Mouse (Mus musculus) hindbrain, postnatal 0 days (tissue): ENCODE results near the gene Eif2b4. TPM values are rescaled to one million over a fixed set of nuclear protein-coding genes. Genes with fewer than 3 reads are reported as not detected.
A peak's percentile ranks its signal among the peaks of the same experiment; 100 is the strongest.
"Not testable (repeated sequence)": the region's sequence is repeated elsewhere in the genome, so short reads cannot be mapped to it uniquely, and the experiment has no call there.

ENCODE experiments used
- ATAC-seq: fragments of 200-750 bp; cut with Nextera tagmentation; 2 replicates; pipeline ENCODE4 v1.8.0; 2017; ENCODE audit warnings: mild to moderate bottlenecking, moderate TSS enrichment, moderate library complexity
- DNase-seq: peaks from one replicate; pipeline ENCODE4 v3.0.0-alpha.2; 2015; ENCODE audit warnings: low spot score
- H3K27ac ChIP-seq: fragments of 300-500 bp; sonication (generic); 2 replicates; pipeline ENCODE4 v1.5.1; 2014; ENCODE audit warnings: mild to moderate bottlenecking
- H3K27me3 ChIP-seq: fragments of 300-500 bp; sonication (generic); 2 replicates; pipeline ENCODE4 v1.6.1; 2014; ENCODE audit warnings: low read length, mixed read lengths; ENCODE audit not compliant: insufficient read depth
- H3K36me3 ChIP-seq: fragments of 300-500 bp; sonication (generic); 2 replicates; pipeline ENCODE4 v1.6.1; 2014; ENCODE audit warnings: low read length, mixed read lengths; ENCODE audit not compliant: insufficient read depth
- H3K4me1 ChIP-seq: fragments of 300-500 bp; sonication (generic); 2 replicates; pipeline ENCODE4 v1.6.1; 2014; ENCODE audit warnings: antibody characterized with exemption, low read length, mixed read lengths; ENCODE audit not compliant: insufficient read depth
- H3K4me2 ChIP-seq: fragments of 300-500 bp; sonication (generic); 2 replicates; pipeline ENCODE4 v1.6.1; 2014; ENCODE audit warnings: low read depth, mild to moderate bottlenecking, low read length, moderate library complexity, mixed read lengths
- H3K4me3 ChIP-seq: fragments of 300-500 bp; sonication (generic); 2 replicates; pipeline ENCODE4 v1.5.1; 2014; ENCODE audit warnings: low read length
- H3K9ac ChIP-seq: fragments of 300-500 bp; sonication (generic); replicated peaks from 2 replicates; pipeline ENCODE4 v1.6.1; 2014; ENCODE audit warnings: mild to moderate bottlenecking, low read length, moderate library complexity, mixed read lengths
- H3K9me3 ChIP-seq: fragments of 300-500 bp; sonication (generic); 2 replicates; pipeline ENCODE4 v1.6.1; 2016; ENCODE audit warnings: low read length, mixed read lengths
- CTCF ChIP-seq: IDR thresholded peaks from 2 replicates; pipeline ENCODE4 v1.5.1; 2016; ENCODE audit warnings: antibody characterized with exemption, control low read depth, low read depth
- WGBS: fragments of 180-500 bp; shearing (Covaris S2); extraction: QIAGEN DNeasy Blood & Tissue Kit; methylation state at CpG from one replicate; pipeline ENCODE4 v1.1.7; 2014; 5-methylcytosine and 5-hydroxymethylcytosine counted together
- polyA plus RNA-seq: library from polyadenylated mRNA; unstranded; fragments of >200 nt; fragmentation: Nextera tagmentation; extraction: Ambion mirVana; gene quantifications from 2 replicates; pipeline ENCODE4 v1.2.1, GENCODE M21; 2015
- total RNA-seq: library from RNA; depleted of rRNA; stranded (reverse); fragments of >200 nt; gene quantifications from 2 replicates; pipeline ENCODE4 v1.2.3, GENCODE M21; 2014

Eif2b4 gene
- total and polyA plus RNA-seq, 2 experiments from 2014 or later = 31.7 to 78.1 TPM

- 15% methylated on average over 11 of the region's 11 CpGs for WGBS
- H3K9ac ChIP-seq = peak overlapping the region; percentile 93
- peak; percentile 84 for DNase-seq
- peak overlapping the region; percentile 84 for H3K4me2 ChIP-seq
- H3K36me3 ChIP-seq = no peaks in the 10 kb centered on the region
- peak; percentile 69 for TF ChIP-seq CTCF
- peak; percentile 54 for ATAC-seq
- H3K4me3 ChIP-seq = peak overlapping the region; percentile 94
- no peaks in the 10 kb centered on the region for H3K4me1 ChIP-seq
- no peaks in the 10 kb centered on the region for H3K27me3 ChIP-seq
- no peaks in the 10 kb centered on the region for H3K9me3 ChIP-seq
- H3K27ac ChIP-seq = peak overlapping the region; percentile 96
Observed at GRCm38 (mm10) chr5:31221304-31221945, 28.2 kb upstream of the Eif2b4 start.

- no peaks in the 10 kb centered on the region for H3K36me3 ChIP-seq
- H3K9ac ChIP-seq = peak within 1 kb of the TSS; percentile 93
- H3K4me3 ChIP-seq = peak within 1 kb of the TSS; percentile 94
- TF ChIP-seq CTCF = no peak; the same call in 1 of the 2 replicates
- 2% methylated on average over 52 of the region's 70 CpGs for WGBS
- H3K4me1 ChIP-seq = no peaks in the 10 kb centered on the region
- peak; percentile 96 for ATAC-seq
- no peaks in the 10 kb centered on the region for H3K27me3 ChIP-seq
- DNase-seq = peak; percentile 99
- peak within 1 kb of the TSS; percentile 84 for H3K4me2 ChIP-seq
- H3K9me3 ChIP-seq = no peaks in the 10 kb centered on the region
- H3K27ac ChIP-seq = peak within 1 kb of the TSS; percentile 96
Observed at GRCm38 (mm10) chr5:31220448-31221303, 27.4 kb upstream of the Eif2b4 start, which contains the start of gene Ppm1g. Gene Ppm1g, minus strand, starts transcription at chr5:31220687.

GRCm38 (mm10) chr5:31219911-31220447, 26.7 kb upstream of the Eif2b4 start:
- peak; percentile 64 for DNase-seq

GRCm38 (mm10) chr5:31219474-31219873, 26.2 kb upstream of the Eif2b4 start:
- H3K27ac ChIP-seq = peak overlapping the region; percentile 96
- DNase-seq = no peak
- H3K9me3 ChIP-seq = no peaks in the 10 kb centered on the region
- no peak for ATAC-seq
- H3K27me3 ChIP-seq = no peaks in the 10 kb centered on the region
- no peaks in the 10 kb centered on the region for H3K36me3 ChIP-seq
- H3K9ac ChIP-seq = peak overlapping the region; percentile 93
- peak overlapping the region; percentile 94 for H3K4me3 ChIP-seq
- H3K4me2 ChIP-seq = peak overlapping the region; percentile 84
- no peaks in the 10 kb centered on the region for H3K4me1 ChIP-seq
- no peak for TF ChIP-seq CTCF
- 2% methylated on average over 11 of the region's 11 CpGs for WGBS

More at GRCm38 (mm10) chr5:31219911-31220447, 26.7 kb upstream of the Eif2b4 start:
- ATAC-seq = peak; percentile 71
- H3K27ac ChIP-seq = peak overlapping the region; percentile 96
- H3K4me3 ChIP-seq = peak overlapping the region; percentile 94
- H3K9me3 ChIP-seq = no peaks in the 10 kb centered on the region
- H3K4me1 ChIP-seq = no peaks in the 10 kb centered on the region
- H3K36me3 ChIP-seq = no peaks in the 10 kb centered on the region
- peak overlapping the region; percentile 84 for H3K4me2 ChIP-seq
- peak overlapping the region; percentile 93 for H3K9ac ChIP-seq
- under 1% methylated on average over 40 of the region's 40 CpGs for WGBS
- no peaks in the 10 kb centered on the region for H3K27me3 ChIP-seq
- no peak; the same call in 1 of the 2 replicates for TF ChIP-seq CTCF

- Histone ChIP-seq H3K27ac (no peak overlapping the region), H3K27me3 (no peaks in the 10 kb centered on the region), H3K4me2 (peak overlapping the region; percentile 84), H3K4me1 (no peaks in the 10 kb centered on the region), H3K9me3 (no peaks in the 10 kb centered on the region), H3K36me3 (no peaks in the 10 kb centered on the region), H3K4me3 (peak overlapping the region; percentile 94), H3K9ac (no peak overlapping the region)
- peak; percentile 58 for TF ChIP-seq CTCF
- WGBS = 0% methylated on average over 2 of the region's 2 CpGs
- DNase-seq (peak; percentile 65), ATAC-seq (no peak)
Observed at GRCm38 (mm10) chr5:31219070-31219469, 25.8 kb upstream of the Eif2b4 start.

- Histone ChIP-seq H3K4me3 (no peak overlapping the region), H3K4me2 (no peak overlapping the region), H3K36me3 (no peaks in the 10 kb centered on the region), H3K27ac (no peak overlapping the region), H3K4me1 (no peaks in the 10 kb centered on the region), H3K9me3 (no peaks in the 10 kb centered on the region), H3K27me3 (no peaks in the 10 kb centered on the region), H3K9ac (no peak overlapping the region)
- ATAC-seq = no peak
- no peak for DNase-seq
- TF ChIP-seq CTCF = no peak
- WGBS = 66% methylated on average over 7 of the region's 7 CpGs
Observed at GRCm38 (mm10) chr5:31218294-31218693, 25.1 kb upstream of the Eif2b4 start.

- DNase-seq, H3K4me3 ChIP-seq, H3K9ac ChIP-seq, ATAC-seq, H3K9me3 ChIP-seq, H3K27ac ChIP-seq, H3K4me2 ChIP-seq, H3K27me3 ChIP-seq, H3K36me3 ChIP-seq, H3K4me1 ChIP-seq: not testable (repeated sequence)
- 95% methylated on average over 6 of the region's 6 CpGs for WGBS
Observed at GRCm38 (mm10) chr5:31216554-31216953, 23.3 kb upstream of the Eif2b4 start.
